Mouse (Mus musculus) liver, embryonic 14.5 days (tissue): ENCODE results near the gene Tnrc6c. TPM values are rescaled to one million over a fixed set of nuclear protein-coding genes. Genes with fewer than 3 reads are reported as not detected.

ENCODE experiments used
- ATAC-seq: fragments of 200-750 bp; cut with Nextera tagmentation; 2 replicates; pipeline ENCODE4 v1.8.0; 2017; ENCODE audit warnings: moderate number of reproducible peaks, mild to moderate bottlenecking, moderate library complexity; ENCODE audit not compliant: insufficient read depth
- DNase-seq, 3 experiments: peaks; one replicate each; pipeline ENCODE4 v3.0.0-alpha.2; 2012 to 2013; ENCODE audit warnings: low read depth in 3 of 3, low spot score in 3 of 3
- H3K27ac ChIP-seq: fragments of 300-500 bp; sonication (generic); 2 replicates; pipeline ENCODE4 v1.5.1; 2014; ENCODE audit warnings: moderate library complexity, mild to moderate bottlenecking, control low read depth, inconsistent platforms
- H3K27me3 ChIP-seq: fragments of 300-500 bp; sonication (generic); 2 replicates; pipeline ENCODE4 v1.6.1; 2014; ENCODE audit warnings: mild to moderate bottlenecking, low read length, moderate library complexity; ENCODE audit not compliant: control insufficient read depth, insufficient read depth
- H3K36me3 ChIP-seq: fragments of 300-500 bp; sonication (generic); replicated peaks from 2 replicates; pipeline ENCODE4 v1.6.1; 2014; ENCODE audit warnings: low read depth; ENCODE audit not compliant: control insufficient read depth, insufficient read depth
- H3K4me1 ChIP-seq, 2 experiments: fragments of 200-500 bp in 1 of 2; fragments of 300-500 bp in 1 of 2; sonication (generic) in 1 of 2; replicated peaks; 2 replicates each; pipeline ENCODE4 v1.6.1; 2012 to 2014; ENCODE audit warnings: antibody characterized with exemption in 1 of 2, inconsistent platforms in 1 of 2, low read length in 1 of 2; ENCODE audit not compliant: control insufficient read depth in 2 of 2, insufficient read depth in 2 of 2
- H3K4me2 ChIP-seq: fragments of 300-500 bp; sonication (generic); 2 replicates; pipeline ENCODE4 v1.6.1; 2014; ENCODE audit warnings: low read depth, mild to moderate bottlenecking, control low read depth, moderate library complexity
- H3K4me3 ChIP-seq, 2 experiments: fragments of 200-500 bp in 1 of 2; fragments of 300-500 bp in 1 of 2; sonication (generic) in 1 of 2; 2 replicates each; pipeline ENCODE4 v1.5.1; 2012 to 2014; ENCODE audit warnings: low read depth in 2 of 2, low read length in 2 of 2, mild to moderate bottlenecking in 2 of 2, control low read depth in 1 of 2, inconsistent platforms in 1 of 2, moderate library complexity in 1 of 2; ENCODE audit not compliant: insufficient read depth in 1 of 2
- H3K9ac ChIP-seq: fragments of 300-500 bp; sonication (generic); replicated peaks from 2 replicates; pipeline ENCODE4 v1.6.1; 2014; ENCODE audit warnings: mild to moderate bottlenecking, control low read depth, moderate library complexity
- H3K9me3 ChIP-seq: fragments of 300-500 bp; sonication (generic); 2 replicates; pipeline ENCODE4 v1.6.1; 2016; ENCODE audit warnings: low read length, mixed read lengths; ENCODE audit not compliant: control insufficient read depth
- CTCF ChIP-seq: IDR thresholded peaks from 2 replicates; pipeline ENCODE4 v1.5.1; 2016; ENCODE audit warnings: antibody characterized with exemption, low read depth, control low read depth
- EP300 ChIP-seq: IDR thresholded peaks from 2 replicates; pipeline ENCODE4 v1.6.1; 2016; ENCODE audit warnings: antibody characterized with exemption, low read depth
- WGBS: fragments of 180-500 bp; shearing (Covaris S2); extraction: QIAGEN DNeasy Blood & Tissue Kit; methylation state at CpG from one replicate; pipeline ENCODE4 v1.1.7; 2014; ENCODE audit not compliant: insufficient replicate concordance; 5-methylcytosine and 5-hydroxymethylcytosine counted together
- polyA plus RNA-seq, 2 experiments: library from polyadenylated mRNA; depleted of rRNA in 1 of 2; stranded (reverse) in 1 of 2; unstranded in 1 of 2; fragments of >200 nt; fragmentation: Nextera tagmentation in 1 of 2; extraction: Ambion mirVana in 1 of 2; gene quantifications; 2 replicates each; pipeline versions ENCODE4 v1.2.1 to v1.2.3; 2012 to 2014

The Tnrc6c gene
- polyA plus RNA-seq, 2 experiments = 2.4 to 3.7 TPM

DNA sequence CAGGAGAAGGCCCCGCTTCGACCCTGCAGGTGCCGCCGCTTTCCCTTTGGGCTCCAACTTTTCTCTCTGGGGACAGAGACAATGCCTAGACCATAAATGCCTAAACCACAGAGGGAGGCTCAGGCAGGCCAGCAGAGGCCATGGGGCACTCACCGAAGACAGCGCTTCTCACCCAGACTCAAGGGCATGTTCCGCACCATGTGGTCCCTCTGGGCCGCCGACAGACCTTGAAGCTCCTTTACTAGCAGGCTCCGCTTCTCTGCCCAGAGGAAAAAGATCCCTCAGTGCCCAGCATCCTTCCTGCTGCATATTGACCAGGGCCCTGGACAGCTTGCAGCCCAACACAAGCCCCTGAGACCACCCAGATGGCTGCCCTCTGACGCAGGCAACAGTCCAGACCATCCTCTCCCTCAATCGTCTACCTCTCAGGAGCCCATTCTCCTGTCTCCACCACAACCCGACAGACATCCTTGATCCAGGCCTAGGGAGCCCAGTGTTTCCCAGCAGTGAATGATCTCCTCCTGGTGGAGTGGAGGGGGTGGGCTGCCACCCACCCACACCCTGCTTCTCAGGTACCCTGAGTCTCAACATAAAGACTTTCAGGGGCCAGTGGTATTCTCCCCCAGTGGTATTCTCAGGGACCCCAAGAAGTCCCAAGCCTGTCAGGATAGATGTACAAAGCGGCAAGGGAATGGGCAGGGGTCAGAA, 122.2 kb downstream of the Tnrc6c start:
- Histone ChIP-seq H3K4me2 (no peak overlapping the region), H3K4me3 (no peak overlapping the region), H3K4me1 (peaks cover 8 to 12% of the 10 kb centered on the region in 2 experiments; a peak in 3 of 4 replicates), H3K9me3 (no peaks in the 10 kb centered on the region), H3K27me3 (no peaks in the 10 kb centered on the region), H3K27ac (no peak overlapping the region), H3K9ac (no peak overlapping the region), H3K36me3 (peaks cover 67% of the 10 kb centered on the region)
- DNase-seq = no peak
- WGBS = 92% methylated on average over 14 of the region's 14 CpGs
- TF ChIP-seq CTCF (no peak), EP300 (no peak)
- no peak for ATAC-seq

DNA sequence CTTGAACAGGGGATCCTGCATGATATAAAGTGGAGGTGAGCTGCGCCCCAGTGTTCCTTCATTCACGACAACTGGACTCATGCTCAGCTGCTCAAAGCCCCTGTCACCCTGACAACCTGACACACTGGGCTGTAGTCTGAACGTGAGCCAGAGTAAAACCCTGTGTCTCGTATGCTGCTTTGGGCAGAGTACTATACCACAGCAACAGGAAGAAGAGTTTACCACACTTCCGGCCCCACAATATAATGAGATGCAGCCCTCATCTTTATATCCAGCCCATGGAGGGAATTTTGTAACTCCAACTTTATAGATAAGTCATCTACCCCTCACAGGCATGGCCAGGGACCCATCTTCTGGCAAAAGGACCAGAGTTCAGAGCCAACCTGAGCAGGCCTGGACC, 123.0 kb downstream of the Tnrc6c start:
- 86% methylated on average over 5 of the region's 5 CpGs for WGBS
- Histone ChIP-seq H3K36me3 (peaks cover 60% of the 10 kb centered on the region), H3K9ac (no peak overlapping the region), H3K27me3 (no peaks in the 10 kb centered on the region), H3K9me3 (no peaks in the 10 kb centered on the region), H3K4me1 (peaks cover 8 to 17% of the 10 kb centered on the region in 2 experiments; a peak in 3 of 4 replicates), H3K27ac (no peak overlapping the region), H3K4me2 (no peak overlapping the region; the same call in 1 of the 2 replicates), H3K4me3 (no peak overlapping the region)
- TF ChIP-seq EP300 (no peak), CTCF (no peak)
- DNase-seq (no peak), ATAC-seq (no peak)

- no peak for TF ChIP-seq CTCF
- TF ChIP-seq EP300 = no peak
- no peak for DNase-seq
- H3K4me2 ChIP-seq = peak overlapping the region; percentile 98
- 91% methylated on average over 11 of the region's 11 CpGs for WGBS
- peaks cover 8 to 17% of the 10 kb centered on the region in 2 experiments; a peak in 3 of 4 replicates for H3K4me1 ChIP-seq
- no peaks in the 10 kb centered on the region for H3K9me3 ChIP-seq
- peak overlapping the region; percentile 99 for H3K9ac ChIP-seq
- no peaks in the 10 kb centered on the region for H3K27me3 ChIP-seq
- peaks cover 54% of the 10 kb centered on the region for H3K36me3 ChIP-seq
- no peak for ATAC-seq
- peak overlapping the region in 1 of 2 experiments; percentile 81; a peak in 2 of 4 replicates for H3K4me3 ChIP-seq
- H3K27ac ChIP-seq = no peak overlapping the region
Measured at GRCm38 (mm10) chr11:117778031-117778430, 123.9 kb downstream of the Tnrc6c start.

GRCm38 (mm10) chr11:117778851-117779433, 124.9 kb downstream of the Tnrc6c start:
- Histone ChIP-seq H3K27ac (peak overlapping the region; percentile 100), H3K27me3 (no peaks in the 10 kb centered on the region), H3K9ac (peak overlapping the region; percentile 99), H3K4me1 (peaks cover 15 to 19% of the 10 kb centered on the region in 2 experiments), H3K9me3 (no peaks in the 10 kb centered on the region), H3K4me2 (peak overlapping the region; percentile 98), H3K4me3 (peak overlapping the region; percentile 75 to 81), H3K36me3 (peaks cover 47% of the 10 kb centered on the region)
- ATAC-seq (no peak), DNase-seq (peak in 2 of 3 experiments; percentile 41 to 52)
- TF ChIP-seq EP300 = no peak
- TF ChIP-seq CTCF = no peak
- WGBS = 20% methylated on average over 12 of the region's 12 CpGs
